Mouse (Mus musculus): ENCODE measurements around the gene Cox14.
A peak's percentile ranks its signal among the peaks of the same experiment; 100 is the strongest.

The Cox14 gene

DNA sequence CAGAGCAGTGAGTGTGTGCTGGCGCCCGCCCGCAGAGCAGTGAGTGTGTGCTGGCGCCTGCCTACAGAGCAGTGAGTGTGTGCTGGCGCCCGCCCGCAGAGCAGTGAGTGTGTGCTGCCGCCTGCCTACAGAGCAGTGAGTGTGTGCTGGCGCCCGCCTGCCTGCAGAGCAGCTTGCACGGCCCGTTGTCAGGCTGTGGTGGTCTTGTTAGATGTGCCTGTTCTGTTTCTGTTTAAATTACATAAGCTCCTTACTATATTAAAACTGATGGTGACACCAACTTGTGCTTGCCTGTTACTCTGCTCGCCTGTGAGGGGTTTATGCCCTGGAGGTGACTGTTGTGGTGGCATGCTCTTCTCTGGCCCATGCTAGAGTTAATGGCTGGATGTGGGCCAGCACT is 17.2 kb upstream of the Cox14 start:
- no peak for DNase-seq (ENCODE audit: low read depth)

DNA sequence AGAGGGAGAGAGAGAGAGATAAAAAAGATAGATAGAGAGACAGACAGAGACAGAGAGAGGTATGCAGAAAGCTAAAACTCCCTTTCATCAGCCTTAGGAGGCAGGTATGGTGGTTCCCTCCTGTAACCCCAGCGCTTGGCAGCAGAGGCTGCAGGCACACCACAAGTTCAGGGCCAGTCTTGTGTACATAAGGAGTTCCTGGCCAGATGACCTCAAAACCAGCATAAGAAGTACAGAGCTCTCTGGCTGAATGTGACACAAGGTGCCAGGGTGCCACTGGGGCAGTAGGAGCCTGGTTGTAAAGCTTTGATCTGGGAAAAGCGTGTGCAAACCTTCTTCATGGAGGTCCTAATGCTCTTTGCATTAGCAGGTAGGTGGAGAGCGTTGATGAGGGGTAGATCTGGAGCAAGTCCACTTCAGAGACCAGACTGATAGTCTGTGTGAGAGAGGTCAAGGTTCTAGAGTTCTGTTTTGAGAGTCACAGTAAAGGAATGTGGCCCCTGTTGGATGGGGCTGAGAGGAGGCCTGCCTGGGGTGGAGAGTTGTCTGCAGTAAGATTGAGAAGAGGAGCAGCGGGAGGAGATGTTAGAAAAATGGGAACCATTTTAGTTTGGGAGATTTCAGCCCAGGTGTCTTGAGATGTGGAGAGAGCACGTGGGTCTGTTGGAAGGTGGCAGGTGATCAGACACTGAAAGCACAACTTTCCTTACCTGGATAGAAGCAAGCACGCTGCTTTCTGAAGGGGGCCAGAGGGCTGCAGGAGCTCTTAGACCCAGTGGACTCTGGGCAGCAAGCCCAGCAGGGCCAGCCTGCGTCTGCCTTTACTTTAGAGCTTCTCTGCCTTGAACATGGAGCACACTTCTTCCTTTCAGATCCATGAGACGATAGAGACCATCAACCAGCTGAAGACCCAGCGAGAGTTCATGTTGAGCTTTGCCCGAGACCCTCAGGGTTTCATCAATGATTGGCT is 14.9 kb upstream of the Cox14 start:
- DNase-seq (ENCODE audit: low read depth), result no peak

- no peak for DNase-seq (ENCODE audit: low read depth)
Measured at GRCm38 (mm10) chr15:99711491-99711890, 13.9 kb upstream of the Cox14 start.

DNA sequence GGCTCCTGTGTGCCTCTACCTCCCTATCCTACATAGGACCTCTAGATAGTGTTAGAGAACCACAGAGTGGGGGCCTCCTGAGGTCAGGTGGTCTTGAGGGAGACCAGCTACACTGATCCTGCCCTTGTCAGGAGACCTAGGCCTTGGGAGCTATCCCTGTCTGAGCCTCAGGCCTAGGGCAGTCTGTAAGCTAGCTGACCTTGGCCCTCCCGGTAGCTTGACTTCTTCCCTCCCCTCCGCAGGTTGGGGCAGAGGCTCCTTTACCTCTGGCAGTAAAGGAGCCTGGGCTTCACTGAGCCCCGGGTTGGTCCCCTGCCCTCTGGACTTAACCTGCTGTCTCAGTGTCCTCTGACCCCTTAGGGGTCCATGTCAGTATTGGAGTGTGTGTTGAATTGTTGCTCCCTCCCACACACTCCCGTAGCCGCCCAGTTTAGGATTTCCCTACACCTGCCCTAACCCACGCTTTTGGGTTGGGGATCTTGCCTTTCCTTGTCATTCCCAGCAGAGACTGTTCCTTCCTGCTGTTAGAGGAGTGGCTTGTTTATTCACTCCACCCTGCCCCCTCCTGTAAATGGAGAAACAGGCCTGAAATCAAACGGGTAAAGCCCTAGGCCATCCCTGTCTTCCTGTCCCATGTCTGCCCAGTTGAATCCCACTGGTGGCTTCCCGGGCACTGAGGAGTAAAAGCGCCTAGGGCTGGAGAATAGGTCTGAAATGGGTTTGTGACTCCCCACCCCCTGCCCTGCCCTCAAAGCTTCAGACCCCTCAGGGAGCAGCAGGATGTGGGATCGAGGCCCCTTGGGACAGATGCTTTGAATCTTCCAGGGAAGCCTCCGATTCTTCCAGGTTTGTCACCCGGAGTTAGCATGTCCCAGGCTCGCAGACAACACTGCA is 12.5 kb upstream of the Cox14 start:
- no peak for DNase-seq (ENCODE audit: low read depth)

DNA sequence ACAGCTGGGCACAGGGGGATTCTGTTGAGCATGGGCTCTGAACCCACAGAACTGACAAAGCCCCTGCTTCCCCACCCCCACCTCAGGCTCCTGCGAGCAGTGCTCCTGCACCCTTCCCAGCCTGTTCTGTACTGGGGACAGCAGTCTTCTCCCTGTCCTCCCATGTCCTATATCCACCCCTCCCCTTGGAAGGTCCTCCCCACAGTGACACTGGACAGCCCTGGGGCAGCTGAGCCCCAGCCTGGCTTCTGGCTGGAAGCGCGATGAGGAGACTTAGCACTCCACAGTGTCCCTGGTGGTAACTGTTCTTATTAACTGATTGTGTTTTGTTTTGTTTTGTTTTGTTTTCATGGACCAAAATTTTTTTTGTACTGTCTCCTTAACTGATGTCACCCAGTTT is 11.8 kb upstream of the Cox14 start:
- DNase-seq (ENCODE audit: low read depth), result no peak

GRCm38 (mm10) chr15:99714206-99714605 is 11.2 kb upstream of the Cox14 start:
- no peak for DNase-seq (ENCODE audit: low read depth)

DNA sequence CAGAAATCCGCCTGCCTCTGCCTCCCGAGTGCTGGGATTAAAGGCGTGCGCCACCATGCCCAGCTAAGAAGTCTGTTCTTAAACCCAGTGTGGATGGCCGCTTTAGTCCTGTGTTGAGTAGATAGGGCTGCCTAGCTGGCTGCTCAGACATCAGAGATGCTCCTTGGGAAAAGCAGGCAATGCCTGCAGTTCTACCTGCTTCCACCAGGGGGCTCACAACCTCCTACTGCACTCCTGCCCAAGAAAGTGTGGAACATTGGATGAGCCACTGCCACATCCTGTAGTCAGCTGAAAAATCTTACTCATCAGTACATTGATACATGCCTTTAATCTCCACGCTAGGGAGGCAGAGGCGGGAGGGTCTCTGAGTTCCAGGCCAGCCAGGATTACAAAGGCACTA is 10.6 kb upstream of the Cox14 start:
- no peak for DNase-seq (ENCODE audit: low read depth)

GRCm38 (mm10) chr15:99715361-99715865 is 10.0 kb upstream of the Cox14 start:
- no peak for DNase-seq (ENCODE audit: low read depth)

DNA sequence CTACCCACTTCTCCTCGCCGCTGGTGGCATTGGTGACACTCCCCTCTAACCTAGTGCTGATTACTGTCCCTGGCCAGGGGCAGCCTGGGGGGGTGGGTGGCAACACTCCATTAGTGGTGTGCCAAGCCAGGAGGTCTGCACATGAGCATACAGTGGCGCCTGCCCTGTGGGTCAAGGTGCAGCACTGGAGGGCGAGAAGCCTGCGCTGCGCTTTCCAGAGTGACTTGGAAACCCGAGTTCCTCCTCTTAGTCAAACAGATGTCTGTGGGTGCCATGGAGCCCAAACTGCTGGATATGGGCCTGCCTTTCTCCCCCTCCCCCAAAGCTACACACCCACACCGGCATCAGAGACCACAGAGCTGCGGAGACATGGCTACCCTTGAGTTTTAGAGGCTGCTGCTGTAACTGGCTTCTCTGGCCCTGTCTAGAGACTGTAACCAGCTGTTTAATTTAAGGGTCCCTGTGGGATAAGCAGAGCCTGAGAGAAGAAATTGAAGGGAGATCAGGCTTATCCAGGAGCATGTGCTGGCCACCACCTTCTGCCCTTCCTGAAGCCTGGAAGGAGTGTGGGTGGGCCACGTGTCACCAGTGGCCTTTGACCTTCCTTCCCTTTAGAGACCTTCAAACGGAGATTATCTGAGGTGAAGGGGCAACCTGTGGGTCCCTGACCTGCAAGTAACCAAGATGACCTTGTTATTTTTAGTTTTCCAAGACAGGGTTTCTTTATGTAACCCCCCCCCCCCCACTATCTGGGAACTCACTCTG is 9.3 kb upstream of the Cox14 start:
- no peak for DNase-seq (ENCODE audit: low read depth)

- no peak for DNase-seq (ENCODE audit: low read depth)
Measured at GRCm38 (mm10) chr15:99716814-99717213, 8.6 kb upstream of the Cox14 start.

DNA sequence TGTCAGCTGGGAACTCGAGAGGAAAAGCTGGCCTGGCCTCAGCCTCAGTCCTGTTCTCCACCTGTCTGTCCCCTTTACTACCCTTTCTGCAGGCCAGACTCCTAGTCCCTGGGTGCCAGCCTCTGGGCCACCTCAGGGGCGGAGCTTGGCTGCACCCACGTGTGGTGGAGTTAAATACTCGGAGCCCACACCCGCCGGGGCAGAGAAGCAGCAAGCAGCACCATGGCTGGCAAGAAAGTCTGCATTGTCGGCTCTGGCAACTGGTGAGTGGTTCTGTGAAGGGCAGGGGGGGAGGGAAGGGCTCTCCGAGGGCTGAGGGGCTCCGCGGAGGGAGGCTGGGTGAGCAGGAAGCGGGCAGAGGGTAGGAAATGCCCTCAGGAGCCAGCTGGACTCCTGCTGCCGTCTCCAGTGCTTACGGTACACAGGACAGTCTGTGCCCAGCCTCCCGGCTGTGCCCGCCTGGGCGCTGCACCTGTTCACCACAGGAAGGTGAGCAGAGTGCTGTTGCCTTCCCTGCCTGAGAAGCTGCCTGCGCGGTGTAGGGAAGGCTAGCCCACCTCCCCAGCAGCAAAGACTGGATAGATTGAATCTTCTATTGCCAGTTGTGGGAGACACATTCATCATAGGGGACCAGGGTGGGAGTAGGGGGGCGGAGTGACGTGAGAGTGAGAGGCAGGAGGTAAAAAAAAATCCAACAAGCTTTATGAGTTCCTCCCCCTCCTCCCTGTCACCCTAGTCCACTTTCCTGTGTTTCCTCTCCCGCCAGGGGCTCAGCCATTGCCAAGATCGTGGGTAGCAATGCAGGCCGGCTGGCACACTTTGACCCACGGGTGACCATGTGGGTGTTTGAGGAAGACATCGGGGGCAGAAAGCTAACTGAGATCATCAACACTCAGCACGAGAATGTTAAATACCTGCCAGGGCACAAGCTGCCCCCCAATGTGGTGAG is 7.8 kb upstream of the Cox14 start, which contains the start of gene Gpd1:
Gpd1 (plus strand) TSS at position 130 of the 949 bp plus-strand sequence.
- DNase-seq (ENCODE audit: low read depth), result no peak

DNA sequence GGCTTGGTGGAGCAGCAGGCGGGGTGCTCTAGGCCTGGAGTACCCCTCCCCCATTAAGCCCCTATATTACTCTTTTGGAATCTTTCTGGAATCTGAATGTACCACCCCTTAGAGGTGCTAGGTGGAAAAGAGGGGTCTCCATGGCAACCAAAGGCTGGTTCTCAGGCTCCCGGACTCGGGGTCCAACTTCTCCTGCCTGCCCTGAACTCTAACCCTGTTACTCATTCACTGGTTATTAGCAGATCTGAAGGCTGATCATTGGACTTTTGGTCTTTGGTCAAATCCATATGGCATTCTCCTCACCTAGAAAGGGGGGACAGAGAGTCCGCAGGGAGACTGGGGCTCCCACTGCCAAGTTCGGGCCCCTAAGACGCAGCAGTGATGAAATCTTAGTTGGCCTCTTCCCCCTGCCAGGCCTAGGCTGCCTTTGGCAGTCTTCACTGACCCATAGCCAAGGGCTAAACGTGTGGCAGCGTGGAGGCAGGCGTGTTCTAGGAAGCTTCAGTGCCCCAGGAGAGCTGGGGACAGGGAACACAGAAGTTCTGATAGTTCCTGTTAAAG is 6.9 kb upstream of the Cox14 start:
- DNase-seq (ENCODE audit: low read depth), result no peak

- DNase-seq (ENCODE audit: low read depth), result no peak
Measured at GRCm38 (mm10) chr15:99719865-99720264, 5.6 kb upstream of the Cox14 start.

DNA sequence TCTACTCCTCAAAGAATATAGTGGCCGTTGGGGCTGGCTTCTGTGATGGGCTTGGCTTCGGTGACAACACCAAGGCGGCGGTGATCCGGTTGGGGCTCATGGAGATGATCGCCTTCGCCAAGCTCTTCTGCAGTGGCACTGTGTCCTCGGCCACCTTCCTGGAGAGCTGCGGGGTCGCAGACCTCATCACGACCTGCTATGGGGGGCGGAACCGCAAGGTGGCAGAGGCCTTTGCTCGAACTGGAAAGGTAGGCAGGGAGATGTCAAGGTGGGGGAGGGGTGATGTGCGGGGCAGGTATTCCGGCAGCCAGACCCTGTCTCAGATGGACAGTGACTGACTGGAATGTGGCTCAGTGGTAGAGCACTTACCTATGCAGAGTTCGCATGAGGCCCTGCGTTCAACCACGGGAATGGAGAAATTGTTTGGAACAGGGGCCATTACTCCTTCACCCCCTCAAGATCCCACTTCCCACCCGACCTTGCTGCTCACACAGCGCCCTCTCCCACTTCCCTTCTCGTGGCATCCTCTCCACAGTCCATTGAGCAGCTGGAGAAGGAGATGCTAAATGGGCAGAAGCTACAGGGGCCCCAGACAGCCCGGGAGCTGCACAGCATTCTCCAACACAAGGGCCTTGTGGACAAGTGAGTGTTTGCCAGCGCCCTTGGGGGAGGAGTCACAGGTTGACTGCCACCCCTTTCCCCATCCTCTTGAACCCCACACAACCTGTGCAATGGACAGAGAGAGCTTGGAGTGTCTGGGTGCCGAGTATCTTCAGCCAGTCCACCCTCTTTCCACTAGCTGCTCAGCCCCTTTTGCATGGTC is 3.3 kb upstream of the Cox14 start:
- no peak for DNase-seq (ENCODE audit: low read depth)

GRCm38 (mm10) chr15:99723120-99723514 is 2.3 kb upstream of the Cox14 start:
- no peak for DNase-seq (ENCODE audit: low read depth)

- peak; percentile 38 for DNase-seq (ENCODE audit: low read depth)
Measured at GRCm38 (mm10) chr15:99723515-99724291, 1.7 kb upstream of the Cox14 start.

DNA sequence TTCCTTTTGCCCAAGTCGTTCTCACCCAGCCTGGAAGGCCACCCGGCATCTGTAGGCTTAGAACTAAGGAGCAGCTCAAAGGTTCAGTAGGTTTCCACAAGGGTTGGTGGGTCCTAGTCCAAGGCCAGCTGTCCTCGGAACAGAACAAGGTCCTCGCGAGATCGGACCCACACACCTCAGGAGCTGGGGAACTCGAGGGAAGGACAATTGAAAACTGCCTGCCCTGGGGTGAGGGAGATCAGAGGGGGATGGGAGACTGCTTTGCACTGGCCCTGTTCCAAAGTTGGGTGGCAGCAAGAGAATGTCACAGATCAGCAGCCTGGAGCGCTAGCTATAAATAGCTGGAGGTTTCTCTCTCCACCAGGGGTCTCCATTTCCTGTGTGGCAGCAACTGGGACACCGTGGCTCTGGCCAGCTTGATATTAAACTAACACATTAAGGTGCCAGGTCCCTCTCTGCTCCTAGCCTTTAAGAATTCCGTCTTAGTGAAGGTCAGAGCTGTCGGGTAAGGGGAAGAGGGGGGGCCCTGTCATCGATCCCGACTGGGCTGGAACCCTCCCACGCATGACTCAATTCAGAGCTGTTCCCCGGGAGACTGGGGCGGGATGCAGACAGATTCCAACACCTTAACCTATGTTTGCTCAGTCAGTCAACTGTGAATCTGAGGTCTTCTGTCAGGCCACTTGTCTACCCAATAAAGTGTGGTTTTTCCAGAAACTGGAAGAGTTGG is 961 bp upstream of the Cox14 start:
- DNase-seq (ENCODE audit: low read depth), result peak; percentile 53

- DNase-seq (ENCODE audit: low read depth), result no peak
Measured at GRCm38 (mm10) chr15:99726549-99726948, 1.1 kb downstream of the Cox14 start.
